Mouse (Mus musculus): ENCODE data around the gene Myb.

DNA sequence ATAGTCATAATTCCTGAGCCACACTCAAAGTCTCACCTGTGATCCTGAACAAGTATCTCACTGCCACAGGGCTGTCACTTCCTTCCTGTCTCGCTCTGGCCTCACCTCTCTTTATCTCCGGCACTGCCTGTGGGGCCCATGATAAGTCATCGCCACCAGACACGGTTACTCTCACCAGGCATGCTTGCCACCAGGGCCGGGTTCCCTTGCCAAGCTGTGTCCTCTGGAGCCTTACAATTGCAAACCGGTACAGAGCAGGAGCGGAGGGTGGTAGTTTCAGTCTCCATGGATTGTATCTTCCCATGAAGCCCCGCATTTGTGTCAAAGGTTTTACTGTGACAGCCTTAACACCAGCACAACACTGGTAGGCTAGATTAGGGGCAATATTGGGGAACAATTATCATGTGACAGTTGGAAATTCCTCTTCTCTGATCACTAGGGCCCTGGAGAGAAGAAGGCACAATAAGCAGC lies 35.9 kb upstream of the Myb start:
- 0 out of 2 replicates have a peak, but pooled peaks have one; percentile 7 for TF ChIP-seq CTCF (IDR thresholded peaks at IDR 0.05; ENCODE audit: low read depth)
- peak; percentile 97 for TF ChIP-seq EP300 (IDR thresholded peaks at IDR 0.05; ENCODE audit: low read depth)
